Mouse (Mus musculus): Measurements from ENCODE around the gene Gm3618.
"Not testable (repeated sequence)": the region's sequence is repeated elsewhere in the genome, so short reads cannot be mapped to it uniquely, and the experiment has no call there.

Gm3618 gene

DNA sequence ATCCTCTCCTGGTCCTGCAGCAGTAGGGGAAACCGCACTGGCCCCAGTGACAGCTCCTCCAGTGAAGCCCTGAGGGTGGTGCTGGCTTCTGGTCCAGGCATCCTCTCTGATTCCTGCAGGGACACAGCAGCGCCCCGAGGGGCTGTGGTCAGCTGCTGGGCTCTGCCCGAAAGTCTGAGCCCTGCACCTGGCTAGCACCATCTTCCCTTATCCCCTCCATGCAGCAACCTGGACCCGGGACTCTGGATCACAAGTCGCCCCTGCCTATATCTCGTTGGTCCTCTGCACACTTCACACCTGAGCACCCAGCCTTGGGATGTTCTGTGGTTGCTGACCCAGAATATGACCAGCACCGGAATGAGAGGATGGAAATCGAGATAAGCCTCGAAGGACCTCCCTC, at the start of gene Gm3618:
TSS of gene Gm3618 (minus strand) at position 101 of the 400 bp plus-strand sequence.
- not testable (repeated sequence) for DNase-seq (ENCODE audit: low read depth, low spot score)

DNA sequence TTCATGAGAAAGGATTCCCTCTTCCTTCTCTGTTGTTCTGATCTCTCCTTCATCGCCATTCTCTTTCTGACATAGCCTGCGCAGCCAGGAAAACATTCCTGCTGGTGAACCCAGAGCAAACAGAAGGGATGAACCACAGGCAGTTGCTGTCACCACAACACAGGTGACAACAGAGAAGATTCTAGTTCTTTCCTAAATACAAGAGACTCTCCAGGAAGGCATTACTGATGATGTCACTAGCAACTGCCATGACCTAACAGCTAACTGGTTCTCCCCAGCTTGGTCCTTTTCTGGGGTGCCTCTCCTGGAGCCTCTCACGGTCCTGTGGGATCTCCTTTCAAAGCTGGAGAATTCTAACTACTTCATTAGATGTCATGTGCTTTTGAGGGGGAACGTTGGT, 46.7 kb upstream of the Gm3618 start, which contains the start of gene Gm16440:
TSS of gene Gm16440 (minus strand) at position 101 of the 400 bp plus-strand sequence.
- DNase-seq (ENCODE audit: low read depth, low spot score): not testable (repeated sequence)

DNA sequence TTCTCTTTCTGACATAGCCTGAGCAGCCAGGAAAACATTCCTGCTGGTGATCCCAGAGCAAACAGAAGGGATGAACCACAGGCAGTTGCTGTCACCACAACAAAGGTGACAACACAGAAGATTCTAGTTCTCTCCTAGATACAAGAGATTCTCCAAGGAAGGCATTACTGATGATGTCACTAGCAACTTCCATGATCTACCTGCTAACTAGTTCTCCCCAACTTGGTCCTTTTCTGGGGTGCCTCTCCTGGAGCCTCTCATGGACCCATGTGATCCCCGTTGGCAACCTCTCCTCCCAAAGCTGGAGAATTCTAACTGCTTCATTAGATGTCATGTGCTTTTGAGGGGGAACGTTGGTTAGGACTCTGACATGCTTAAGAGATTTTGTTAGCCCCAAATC, 38.7 kb downstream of the Gm3618 start, which contains the start of gene Gm21103:
TSS of gene Gm21103 (minus strand) at position 101 of the 400 bp plus-strand sequence.
- DNase-seq (ENCODE audit: low read depth, low spot score): not testable (repeated sequence)

DNA sequence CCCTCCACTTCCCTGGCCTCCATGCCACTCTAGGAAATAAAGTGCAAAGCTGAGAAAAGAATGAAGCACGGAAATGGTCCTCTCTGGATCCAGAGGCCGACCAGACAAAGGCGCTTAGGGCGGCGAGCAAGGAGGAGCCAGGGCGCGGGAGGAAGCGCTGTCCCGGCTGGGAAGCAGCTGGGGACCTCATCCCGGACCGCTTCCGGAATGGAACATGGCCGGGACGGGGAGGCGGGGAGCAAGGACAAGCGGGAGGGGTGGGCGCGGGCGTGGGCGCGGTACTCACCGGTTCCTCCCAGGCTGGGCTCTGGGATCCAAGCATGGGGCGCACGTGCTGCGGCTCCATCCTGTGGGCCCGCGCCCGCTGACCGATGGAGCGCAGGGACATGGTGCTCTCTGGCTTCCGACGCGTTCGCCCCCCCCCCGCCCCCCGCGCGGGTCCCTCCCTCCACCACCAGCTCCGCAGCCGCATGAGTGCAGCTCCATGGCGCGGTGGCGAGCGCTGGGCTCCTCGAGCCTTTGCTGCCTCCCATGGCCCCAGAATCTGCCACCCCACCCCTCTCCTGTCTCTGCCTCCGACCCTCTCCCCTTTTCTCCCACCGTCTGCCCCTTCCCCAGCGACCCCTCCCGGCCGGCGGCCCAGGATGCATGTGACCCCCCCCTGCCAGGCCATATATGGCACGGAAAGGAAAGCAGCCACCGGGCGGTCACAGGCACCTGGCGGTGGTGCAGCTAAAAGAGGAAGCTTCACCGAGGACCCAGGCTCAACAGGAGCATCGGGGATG, 56.4 kb downstream of the Gm3618 start, which contains the start of gene Gm3411:
TSS of gene Gm3411 (minus strand) at position 320 of the 785 bp plus-strand sequence.
- DNase-seq (ENCODE audit: low read depth, low spot score): peak; percentile 52

All from mesoderm, embryonic 11.5 days (tissue).